Mouse (Mus musculus) MEL (cell line): ENCODE results near the gene Fbxl12. TPM values are rescaled to one million over a fixed set of nuclear protein-coding genes. Genes with fewer than 3 reads are reported as not detected.
A peak's percentile ranks its signal among the peaks of the same experiment; 100 is the strongest.

Experiments
- DNase-seq: peaks from one replicate; pipeline ENCODE4 v3.0.0; 2011; ENCODE audit warnings: low read depth, low spot score
- H3K27ac ChIP-seq: 2 replicates; pipeline ENCODE4 v1.5.1; 2012; ENCODE audit warnings: low read depth, mild to moderate bottlenecking, control low read depth, low read length, moderate library complexity; ENCODE audit not compliant: control insufficient read depth
- H3K27me3 ChIP-seq, 2 experiments: fragments of 150-350 bp in 1 of 2; sonication (generic) in 1 of 2; 2 replicates each; pipeline ENCODE4 v1.6.1; 2012; ENCODE audit warnings: low read length in 2 of 2, mild to moderate bottlenecking in 2 of 2, improper control_type of control experiment in 1 of 2, moderate library complexity in 1 of 2; ENCODE audit not compliant: insufficient read depth in 2 of 2, control insufficient read depth in 1 of 2
- H3K36me3 ChIP-seq, 2 experiments: 2 replicates each; pipeline ENCODE4 v1.6.1; 2012 to 2014; ENCODE audit warnings: low read length in 2 of 2, improper control_type of control experiment in 1 of 2, inconsistent platforms in 1 of 2, mild to moderate bottlenecking in 1 of 2; ENCODE audit not compliant: insufficient read depth in 2 of 2, control insufficient read depth in 1 of 2
- H3K4me1 ChIP-seq, 2 experiments: fragments of 150-350 bp in 1 of 2; sonication (generic) in 1 of 2; 2 replicates each; pipeline ENCODE4 v1.6.1; 2012; ENCODE audit warnings: low read length in 2 of 2, improper control_type of control experiment in 1 of 2, mild to moderate bottlenecking in 1 of 2; ENCODE audit not compliant: insufficient read depth in 2 of 2, control insufficient read depth in 1 of 2
- H3K4me3 ChIP-seq, 2 experiments: fragments of 150-350 bp in 1 of 2; sonication (generic) in 1 of 2; 2 replicates each; pipeline ENCODE4 v1.5.1; 2012; ENCODE audit warnings: low read depth in 2 of 2, low read length in 2 of 2, mild to moderate bottlenecking in 2 of 2, moderate library complexity in 2 of 2, control low read depth in 1 of 2, improper control_type of control experiment in 1 of 2; ENCODE audit not compliant: control insufficient read depth in 1 of 2, insufficient read depth in 1 of 2
- H3K79me2 ChIP-seq: 2 replicates; pipeline ENCODE4 v1.6.1; 2012; ENCODE audit warnings: mild to moderate bottlenecking, low read length, moderate library complexity; ENCODE audit not compliant: control insufficient read depth, poor library complexity, insufficient read depth
- H3K9ac ChIP-seq: 2 replicates; pipeline ENCODE4 v1.6.1; 2012; ENCODE audit warnings: low read depth, mild to moderate bottlenecking, control low read depth, low read length, moderate library complexity; ENCODE audit not compliant: control insufficient read depth, poor library complexity, severe bottlenecking
- H3K9me3 ChIP-seq: fragments of 150-350 bp; sonication (generic); replicated peaks from 2 replicates; pipeline ENCODE4 v1.6.1; 2012; ENCODE audit warnings: mild to moderate bottlenecking, low read length, improper control_type of control experiment, moderate library complexity; ENCODE audit not compliant: insufficient read depth
- BHLHE40 ChIP-seq: IDR thresholded peaks from 2 replicates; pipeline ENCODE4 v1.6.1; 2012; ENCODE audit warnings: low read depth, mild to moderate bottlenecking, inconsistent platforms, low read length, improper control_type of control experiment, borderline replicate concordance
- CHD2 ChIP-seq: IDR thresholded peaks from 2 replicates; pipeline ENCODE4 v1.6.1; 2011; ENCODE audit warnings: low read length, improper control_type of control experiment
- CTCF ChIP-seq, 3 experiments: IDR thresholded peaks in 2 of 3; conservative IDR thresholded peaks in 1 of 3; 2 replicates each; pipeline ENCODE4 v1.5.1; 2011 to 2012; ENCODE audit warnings: low read length in 3 of 3, low read depth in 2 of 3, mild to moderate bottlenecking in 2 of 3, improper control_type of control experiment in 1 of 3, inconsistent platforms in 1 of 3, mixed read lengths in 1 of 3, moderate library complexity in 1 of 3; ENCODE audit not compliant: control insufficient read depth in 1 of 3, insufficient read depth in 1 of 3, poor library complexity in 1 of 3, severe bottlenecking in 1 of 3
- ELF1 ChIP-seq: IDR thresholded peaks from 2 replicates; pipeline ENCODE4 v1.6.1; 2014; ENCODE audit warnings: low read depth, mild to moderate bottlenecking, inconsistent platforms, low read length, improper control_type of control experiment, moderate library complexity
- EP300 ChIP-seq, 2 experiments: IDR thresholded peaks; 2 replicates each; pipeline ENCODE4 v1.6.1; 2011; ENCODE audit warnings: improper control_type of control experiment in 2 of 2, low read length in 2 of 2, low read depth in 1 of 2, mild to moderate bottlenecking in 1 of 2
- ETS1 ChIP-seq: IDR thresholded peaks from 2 replicates; pipeline ENCODE4 v1.6.1; 2012; ENCODE audit warnings: low read depth, mild to moderate bottlenecking, inconsistent platforms, low read length, improper control_type of control experiment, moderate library complexity
- GATA1 ChIP-seq: IDR thresholded peaks from 2 replicates; pipeline ENCODE4 v1.6.1; 2011; ENCODE audit warnings: low read depth, low read length, improper control_type of control experiment
- JUND ChIP-seq: IDR thresholded peaks from 2 replicates; pipeline ENCODE4 v1.6.1; 2011; ENCODE audit warnings: low read depth, mild to moderate bottlenecking, improper control_type of control experiment, low read length
- KAT2A ChIP-seq: conservative IDR thresholded peaks from 2 replicates; pipeline ENCODE4 v1.6.1; 2012; ENCODE audit warnings: low read depth, low read length, improper control_type of control experiment, inconsistent platforms
- MAX ChIP-seq: IDR thresholded peaks from 2 replicates; pipeline ENCODE4 v1.6.1; 2011; ENCODE audit warnings: low read length, improper control_type of control experiment
- MEF2A ChIP-seq: IDR thresholded peaks from 2 replicates; pipeline ENCODE4 v1.6.1; 2014; ENCODE audit warnings: low read depth, mild to moderate bottlenecking, inconsistent platforms, low read length, improper control_type of control experiment; ENCODE audit not compliant: poor library complexity, insufficient replicate concordance, severe bottlenecking; ENCODE audit errors: extremely low read depth
- MYB ChIP-seq: IDR thresholded peaks from 2 replicates; pipeline ENCODE4 v1.6.1; 2011; ENCODE audit warnings: mild to moderate bottlenecking, low read depth, low read length, improper control_type of control experiment
- MYC ChIP-seq: IDR thresholded peaks from 2 replicates; pipeline ENCODE4 v1.6.1; 2011; ENCODE audit warnings: low read depth, mild to moderate bottlenecking, low read length, improper control_type of control experiment, moderate library complexity
- NELFE ChIP-seq: IDR thresholded peaks from 2 replicates; pipeline ENCODE4 v1.6.1; 2011; ENCODE audit warnings: low read depth, low read length, improper control_type of control experiment
- NRF1 ChIP-seq: IDR thresholded peaks from 2 replicates; pipeline ENCODE4 v1.6.1; 2014; ENCODE audit warnings: low read depth, mild to moderate bottlenecking, inconsistent platforms, low read length, improper control_type of control experiment, moderate library complexity; ENCODE audit not compliant: poor library complexity, insufficient read depth, severe bottlenecking
- POLR2AphosphoS2 ChIP-seq: IDR thresholded peaks from 2 replicates; pipeline ENCODE4 v1.6.1; 2011; ENCODE audit warnings: low read length, improper control_type of control experiment
- POLR2AphosphoS5 ChIP-seq: IDR thresholded peaks from 2 replicates; pipeline ENCODE4 v1.6.1; 2012; ENCODE audit warnings: low read depth, borderline replicate concordance, mild to moderate bottlenecking, inconsistent platforms, low read length, moderate library complexity, mixed read lengths
- RAD21 ChIP-seq: IDR thresholded peaks from 2 replicates; pipeline ENCODE4 v1.6.1; 2011; ENCODE audit warnings: mild to moderate bottlenecking, low read depth, low read length, improper control_type of control experiment
- TBP ChIP-seq: IDR thresholded peaks from 2 replicates; pipeline ENCODE4 v1.8.0; 2011; ENCODE audit warnings: low read depth, low read length, improper control_type of control experiment
- TCF12 ChIP-seq: IDR thresholded peaks from 2 replicates; pipeline ENCODE4 v1.6.1; 2014; ENCODE audit warnings: low read depth, mild to moderate bottlenecking, inconsistent platforms, low read length, improper control_type of control experiment, moderate library complexity
- UBTF ChIP-seq: IDR thresholded peaks from 2 replicates; pipeline ENCODE4 v1.6.1; 2012; ENCODE audit warnings: low read depth, mild to moderate bottlenecking, inconsistent platforms, low read length, improper control_type of control experiment, moderate library complexity, borderline replicate concordance; ENCODE audit not compliant: insufficient read depth
- USF1 ChIP-seq: IDR thresholded peaks from 2 replicates; pipeline ENCODE4 v1.6.1; 2014; ENCODE audit warnings: low read depth, mild to moderate bottlenecking, inconsistent platforms, low read length, improper control_type of control experiment, moderate library complexity
- USF2 ChIP-seq, 2 experiments: IDR thresholded peaks; 2 replicates each; pipeline ENCODE4 v1.6.1; 2011 to 2012; ENCODE audit warnings: improper control_type of control experiment in 2 of 2, low read length in 2 of 2, borderline replicate concordance in 1 of 2, inconsistent platforms in 1 of 2, low read depth in 1 of 2, mild to moderate bottlenecking in 1 of 2; ENCODE audit not compliant: insufficient read depth in 1 of 2
- ZKSCAN1 ChIP-seq: IDR thresholded peaks from 2 replicates; pipeline ENCODE4 v1.6.1; 2012; ENCODE audit warnings: low read depth, mild to moderate bottlenecking, inconsistent platforms, low read length, improper control_type of control experiment, moderate library complexity
- ZMIZ1 ChIP-seq: IDR thresholded peaks from 2 replicates; pipeline ENCODE4 v1.6.1; 2012; ENCODE audit warnings: low read depth, mild to moderate bottlenecking, inconsistent platforms, low read length, improper control_type of control experiment, moderate library complexity
- ZNF384 ChIP-seq: IDR thresholded peaks from 2 replicates; pipeline ENCODE4 v1.6.1; 2012; ENCODE audit warnings: low read depth, mild to moderate bottlenecking, inconsistent platforms, low read length, improper control_type of control experiment
- polyA plus RNA-seq, 2 experiments: library from polyadenylated mRNA; stranded (reverse) in 1 of 2; unstranded in 1 of 2; fragments of >175 nt in 1 of 2; fragments of >200 nt in 1 of 2; gene quantifications; 2 replicates each; pipeline versions ENCODE4 v1.2.1 to v1.2.4; 2012; ENCODE audit warnings: low replicate concordance in 2 of 2, low read depth in 1 of 2; ENCODE audit not compliant: insufficient read length in 2 of 2, insufficient read depth in 1 of 2, missing spikeins in 1 of 2
- total RNA-seq: library from RNA; depleted of rRNA; stranded (reverse); fragments of 300-350 nt; gene quantifications from 2 replicates; pipeline ENCODE4 v1.2.3, GENCODE M21; 2012

Gene Fbxl12
- total and polyA plus RNA-seq, 3 experiments = 16.4 to 44.0 TPM; not detected in 1

- TF ChIP-seq USF2 (IDR thresholded peaks at IDR 0.05; ENCODE audit: borderline replicate concordance in 1 of 2, insufficient read depth in 1 of 2, low read depth in 1 of 2, low read length in 2 of 2) (no peak), TCF12 (peak; percentile 60; the same call in 1 of the 2 replicates), NELFE (no peak), BHLHE40 (no peak), JUND (no peak), POLR2AphosphoS2 (peak; percentile 87; the same call in 1 of the 2 replicates), RAD21 (no peak), ELF1 (no peak), GATA1 (peak; percentile 94), MYC (no peak), CHD2 (no peak; the same call in 1 of the 2 replicates), ZMIZ1 (no peak; the same call in 1 of the 2 replicates), CTCF (IDR thresholded peaks at IDR 0.05 in 2 of 3, conservative IDR thresholded peaks at IDR 0.05 in 1 of 3; ENCODE audit: control insufficient read depth in 1 of 3, insufficient read depth in 1 of 3, low read depth in 2 of 3, low read length in 3 of 3, poor library complexity in 1 of 3, severe bottlenecking in 1 of 3) (peak in 1 of 3 experiments; percentile 13; a peak in 2 of 6 replicates), EP300 (IDR thresholded peaks at IDR 0.05; ENCODE audit: low read depth in 1 of 2, low read length in 2 of 2) (peak in 1 of 2 experiments; percentile 80; a peak in 2 of 4 replicates), ZKSCAN1 (0 out of 2 replicates have a peak, but pooled peaks have one; percentile 42), NRF1 (no peak), USF1 (no peak), MYB (0 out of 2 replicates have a peak, but pooled peaks have one; percentile 26), MEF2A (no peak), ZNF384 (no peak), POLR2AphosphoS5 (no peak), ETS1 (peak; percentile 83), UBTF (no peak)
Measured at GRCm38 (mm10) chr9:20666510-20667034, 22.0 kb upstream of the Fbxl12 start (continued).

GRCm38 (mm10) chr9:20665925-20666324, 21.4 kb upstream of the Fbxl12 start:
- no peaks in the 10 kb centered on the region for H3K79me2 ChIP-seq
- peak overlapping the region; percentile 1; the same call in 1 of the 2 replicates for H3K9ac ChIP-seq
- no peak overlapping the region for H3K4me3 ChIP-seq
- DNase-seq = peak; percentile 63
- H3K4me1 ChIP-seq = peaks cover 5 to 22% of the 10 kb centered on the region in 2 experiments
- TF ChIP-seq ETS1 (0 out of 2 replicates have a peak, but pooled peaks have one; percentile 34), KAT2A (no peak), CHD2 (peak; percentile 60; the same call in 1 of the 2 replicates), MAX (no peak), USF1 (no peak), USF2 (IDR thresholded peaks at IDR 0.05; ENCODE audit: borderline replicate concordance in 1 of 2, insufficient read depth in 1 of 2, low read depth in 1 of 2, low read length in 2 of 2) (no peak), MYB (peak; percentile 43; the same call in 1 of the 2 replicates), TBP (no peak), EP300 (IDR thresholded peaks at IDR 0.05; ENCODE audit: low read depth in 1 of 2, low read length in 2 of 2) (no peak), POLR2AphosphoS2 (peak; percentile 81), MYC (0 out of 2 replicates have a peak, but pooled peaks have one; percentile 25), NELFE (no peak; the same call in 1 of the 2 replicates), BHLHE40 (peak; percentile 9; the same call in 1 of the 2 replicates), MEF2A (no peak)
- peak overlapping the region; percentile 9 for H3K27ac ChIP-seq
- no peaks in the 10 kb centered on the region for H3K9me3 ChIP-seq
- peaks cover 13 to 18% of the 10 kb centered on the region in 2 experiments for H3K36me3 ChIP-seq
- no peaks in the 10 kb centered on the region for H3K27me3 ChIP-seq
